15 mouse cellular contexts compared by ENCODE assay signal in the genomic region with DNA sequence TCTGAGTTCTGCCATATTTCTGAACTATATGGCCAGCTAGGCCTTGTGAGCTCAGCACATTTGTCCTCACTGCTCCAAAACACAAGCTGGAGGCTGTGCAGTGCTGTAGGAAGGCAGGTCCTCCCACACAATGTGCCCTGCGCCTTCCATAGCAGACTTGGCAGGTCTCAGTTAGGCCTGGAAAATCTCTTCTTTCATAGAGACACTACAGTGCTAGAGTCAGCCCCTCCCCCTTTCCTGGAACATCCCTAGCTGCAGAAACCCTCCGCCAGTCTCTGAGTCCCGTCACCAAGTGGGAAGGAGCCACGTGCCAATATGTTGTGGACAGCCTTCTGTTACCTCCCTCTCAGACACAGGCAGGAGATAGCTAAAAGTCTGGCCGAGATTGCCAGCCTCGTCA. TPM values are rescaled to one million over a fixed set of nuclear protein-coding genes. Genes with fewer than 3 reads are reported as not detected.
DNase-seq lines count a peak whose midpoint lies in the region; ATAC-seq and TF ChIP-seq lines count a peak whose summit lies in the region.
"Had no signal": no experiment of that assay in that cellular context is flagged by ENCODE, and none has a peak within 500 bp of the region (broad histone marks: within the 10 kb centered on the region; RNA-seq: fewer than 3 reads in every experiment).

No protein-coding gene starts in this region.

- intact Hi-C loops in left cerebral cortex, postnatal 10 days (cut with DNase I) = no loop called here

- H3K9me3 ChIP-seq in heart, embryonic 14.5 days (ENCODE audit: control insufficient read depth, low read length) = no peaks in the 10 kb centered on the region
- no peaks in the 10 kb centered on the region for H3K9me3 ChIP-seq in kidney, postnatal 0 days (replicated peaks; ENCODE audit: low read length)
- H3K9me3 ChIP-seq in forebrain, embryonic 16.5 days (ENCODE audit: control insufficient read depth, low read length) = no peaks in the 10 kb centered on the region
- H3K9me3 ChIP-seq: limb, embryonic 15.5 days; midbrain, embryonic 12.5 days had no signal

- peaks cover 11 to 19% of the 10 kb centered on the region in 2 experiments for H3K4me1 ChIP-seq in heart, embryonic 14.5 days (ENCODE audit: control insufficient read depth in 2 of 2, insufficient read depth in 2 of 2, low read length in 2 of 2)
- H3K4me1 ChIP-seq in kidney, postnatal 0 days (replicated peaks; ENCODE audit: insufficient read depth, low read length) = no peaks in the 10 kb centered on the region
- no peaks in the 10 kb centered on the region for H3K4me1 ChIP-seq in kidney, adult 2 months (ENCODE audit: control insufficient read depth, insufficient read depth, low read length)
- H3K4me1 ChIP-seq in forebrain, embryonic 16.5 days (replicated peaks; ENCODE audit: control insufficient read depth, insufficient read depth, low read length) = no peaks in the 10 kb centered on the region
- H3K4me1 ChIP-seq: limb, embryonic 15.5 days; midbrain, embryonic 12.5 days had no signal

- 13% methylated on average over 6 of the region's 6 CpGs for WGBS in heart, embryonic 14.5 days
- 36% methylated on average over 6 of the region's 6 CpGs for WGBS in kidney, postnatal 0 days
- WGBS in kidney, adult 2 months = 50% methylated on average over 6 of the region's 6 CpGs
- 38% methylated on average over 6 of the region's 6 CpGs for WGBS in forebrain, embryonic 16.5 days

- peak; percentile 76 for ATAC-seq in heart, embryonic 14.5 days (ENCODE audit: insufficient number of reproducible peaks, insufficient read depth, low FRiP score, low read depth)
- peak; percentile 46; the same call in 1 of the 2 replicates for ATAC-seq in kidney, postnatal 0 days (replicated peaks; ENCODE audit: low FRiP score, low read depth)
- peak; percentile 75 for ATAC-seq in forebrain, embryonic 16.5 days

- H3K9ac ChIP-seq in heart, embryonic 14.5 days (ENCODE audit: low read length) = no peak overlapping the region
- H3K9ac ChIP-seq in kidney, postnatal 0 days (ENCODE audit: low read depth, low read length) = no peak overlapping the region
- no peak overlapping the region for H3K9ac ChIP-seq in forebrain, embryonic 16.5 days (replicated peaks; ENCODE audit: low read depth, low read length)
- H3K9ac ChIP-seq: limb, embryonic 15.5 days; midbrain, embryonic 12.5 days had no signal

- H3K4me2 ChIP-seq in heart, embryonic 14.5 days (ENCODE audit: low read length) = no peak overlapping the region
- H3K4me2 ChIP-seq in kidney, postnatal 0 days (ENCODE audit: low read length) = no peak overlapping the region
- H3K4me2 ChIP-seq in forebrain, embryonic 16.5 days (ENCODE audit: low read length) = no peak overlapping the region
- H3K4me2 ChIP-seq: limb, embryonic 15.5 days; midbrain, embryonic 12.5 days had no signal

- TF ChIP-seq POLR2A in kidney, adult 2 months (IDR thresholded peaks at IDR 0.05; ENCODE audit: low read depth, low read length) = no peak
- no peak for TF ChIP-seq POLR2A in brain, embryonic 14.5 days (IDR thresholded peaks at IDR 0.05; ENCODE audit: borderline replicate concordance, extremely low read depth, insufficient read depth, insufficient read length, poor library complexity, severe bottlenecking)

- no peak overlapping the region for H3K4me3 ChIP-seq in heart, embryonic 14.5 days (ENCODE audit: control insufficient read depth in 1 of 2, insufficient read depth in 1 of 2, low read depth in 1 of 2, low read length in 2 of 2)
- no peak overlapping the region for H3K4me3 ChIP-seq in kidney, postnatal 0 days (replicated peaks; ENCODE audit: low read depth, low read length)
- no peak overlapping the region for H3K4me3 ChIP-seq in kidney, adult 2 months (ENCODE audit: insufficient read depth, low read depth, low read length)
- H3K4me3 ChIP-seq in forebrain, embryonic 16.5 days (replicated peaks; ENCODE audit: low read length) = no peak overlapping the region
- H3K4me3 ChIP-seq: gastrocnemius, adult 2 months; limb, embryonic 15.5 days; midbrain, embryonic 12.5 days had no signal

- peaks cover 4% of the 10 kb centered on the region for H3K27me3 ChIP-seq in heart, embryonic 14.5 days (ENCODE audit: control insufficient read depth, insufficient read depth, low read length)
- no peaks in the 10 kb centered on the region for H3K27me3 ChIP-seq in kidney, postnatal 0 days (ENCODE audit: insufficient read depth, low read length)
- H3K27me3 ChIP-seq in kidney, adult 2 months (replicated peaks; ENCODE audit: control insufficient read depth, insufficient read depth, low read length) = no peaks in the 10 kb centered on the region
- 0 out of 2 replicates have a peak, but pooled peaks cover 2% of the 10 kb centered on the region for H3K27me3 ChIP-seq in forebrain, embryonic 16.5 days (replicated peaks; ENCODE audit: control insufficient read depth, insufficient read depth, low read length)

- no peaks in the 10 kb centered on the region for H3K36me3 ChIP-seq in heart, embryonic 14.5 days (ENCODE audit: control insufficient read depth, insufficient read depth, low read length)
- no peaks in the 10 kb centered on the region for H3K36me3 ChIP-seq in kidney, postnatal 0 days (ENCODE audit: insufficient read depth, low read length)
- H3K36me3 ChIP-seq in kidney, adult 2 months (ENCODE audit: control insufficient read depth, insufficient read depth, low read length) = no peaks in the 10 kb centered on the region
- no peaks in the 10 kb centered on the region for H3K36me3 ChIP-seq in forebrain, embryonic 16.5 days (ENCODE audit: control insufficient read depth, insufficient read depth)
- H3K36me3 ChIP-seq: limb, embryonic 15.5 days; midbrain, embryonic 12.5 days had no signal

- no peak for TF ChIP-seq CTCF in kidney, postnatal 0 days (IDR thresholded peaks at IDR 0.05; ENCODE audit: low read depth)
- no peak for TF ChIP-seq CTCF in kidney, adult 2 months (conservative IDR thresholded peaks at IDR 0.05; ENCODE audit: insufficient read depth, insufficient read length, low read depth, low read length)
- TF ChIP-seq CTCF in brain, embryonic 14.5 days (IDR thresholded peaks at IDR 0.05; ENCODE audit: borderline replicate concordance, extremely low read depth, insufficient read depth, insufficient read length) = no peak

- H3K27ac ChIP-seq in heart, embryonic 14.5 days (replicated peaks in 1 of 2; ENCODE audit: control insufficient read depth in 1 of 2, insufficient read depth in 1 of 2, low read depth in 2 of 2, low read length in 2 of 2) = peak overlapping the region in 1 of 2 experiments; percentile 55; a peak in 1 of 4 replicates
- H3K27ac ChIP-seq in kidney, postnatal 0 days = no peak overlapping the region
- H3K27ac ChIP-seq in kidney, adult 2 months (ENCODE audit: insufficient read depth, low read depth, low read length) = no peak overlapping the region
- H3K27ac ChIP-seq in forebrain, embryonic 16.5 days (ENCODE audit: low read length) = no peak overlapping the region
- H3K27ac ChIP-seq: gastrocnemius, adult 2 months; limb, embryonic 15.5 days; midbrain, embryonic 12.5 days had no signal

- DNase-seq in heart, adult 8-10 months (ENCODE audit: low spot score) = no peak
- DNase-seq in kidney, postnatal 0 days (ENCODE audit: low spot score) = peak; percentile 56
- no peak for DNase-seq in kidney, adult 2 months
- peak; percentile 52 for DNase-seq in brain, embryonic 14.5 days (ENCODE audit: low read depth)
- no peak for DNase-seq in retina, postnatal 1 day
- no peak for DNase-seq in left cerebral cortex, postnatal 10 days (ENCODE audit: extremely low spot score in 1 of 2, low spot score in 2 of 2)
- DNase-seq: adrenal gland, adult 2 months; gastrocnemius, adult 2 months; heart, postnatal 14 days; kidney, postnatal 36 days had no signal

RNA-seq across cellular contexts. Expression of gene Gdnf, which starts 14.9 kb away (rescaled TPM):
- polyA plus RNA-seq in heart, embryonic 14.5 days (2014; fragmentation: Nextera tagmentation; extraction: Ambion mirVana) = 0.08 and 0.11 TPM in 2 replicates
- under 1 TPM; 0.41 to 0.60 (median 0.46) TPM for total RNA-seq in heart, adult 8-10 months (2022)
- polyA plus RNA-seq in kidney, postnatal 0 days (2015; fragmentation: Nextera tagmentation; extraction: Ambion mirVana) = 5.2 and 5.8 TPM in 2 replicates
- polyA plus RNA-seq in kidney, adult 2 months (2012; rRNA removed) = 0.13 and 0.27 TPM in 2 replicates
- polyA plus RNA-seq in brain, embryonic 14.5 days (2012; rRNA removed) = 0.40 and 0.44 TPM in 2 replicates
- polyA plus RNA-seq in forebrain, embryonic 16.5 days (2015; fragmentation: Nextera tagmentation; extraction: Ambion mirVana) = 0.16 and 0.18 TPM in 2 replicates
- under 1 TPM; 0.32 to 0.49 TPM for total RNA-seq in left cerebral cortex, postnatal 10 days (2021)
- polyA plus RNA-seq: lung, embryonic 16.5 days had no signal

Comparison
In these comparisons a context has a peak if more than half of its experiments do, and no peak if none do; other contexts are left out.
1. DNase-seq: peak in kidney, postnatal 0 days (single experiment) and brain, embryonic 14.5 days (single experiment); none in heart, adult 8-10 months (single experiment), kidney, adult 2 months (single experiment), retina, postnatal 1 day (single experiment) and left cerebral cortex, postnatal 10 days (0 of 2).
2. Peak in every context shown above with its lines, with median percentiles within 50 percentile points of each other: ATAC-seq.